Mouse (Mus musculus): ENCODE measurements around the gene Tmem167b. TPM values are rescaled to one million over a fixed set of nuclear protein-coding genes. Genes with fewer than 3 reads are reported as not detected.

The Tmem167b gene
- total and polyA plus RNA-seq, 3 experiments: 2.5 to 46.8 (median 17.8) TPM

DNA sequence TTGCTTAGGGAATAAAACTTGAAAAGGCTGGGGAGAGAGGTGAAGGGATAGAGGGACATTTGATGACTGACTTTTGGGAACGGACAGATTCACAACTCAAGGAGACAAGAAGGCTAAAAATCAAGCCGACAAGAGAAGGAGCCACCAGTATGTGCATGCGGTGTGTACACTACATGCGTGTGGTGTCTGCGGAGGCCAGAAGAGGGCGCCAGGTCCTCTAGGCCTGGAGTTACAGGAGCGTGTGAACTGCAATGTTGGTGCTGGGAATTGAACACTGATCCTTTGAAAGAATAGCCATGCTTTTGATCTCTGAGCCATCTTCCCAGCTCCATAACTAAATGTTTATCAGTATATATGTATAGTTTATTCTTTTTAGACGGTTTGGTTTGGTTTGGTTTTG lies 33.8 kb downstream of the Tmem167b start:
- TF ChIP-seq CTCF (IDR thresholded peaks at IDR 0.05; ENCODE audit: low read depth, low read length) (no peak), POLR2AphosphoS5 (IDR thresholded peaks at IDR 0.05; ENCODE audit: insufficient replicate concordance, low read depth, low read length) (no peak), GATA1 (IDR thresholded peaks at IDR 0.05; ENCODE audit: borderline replicate concordance, low read length) (no peak), GATA2 (IDR thresholded peaks at IDR 0.05; ENCODE audit: borderline replicate concordance, low read depth, low read length) (no peak), TAL1 (conservative IDR thresholded peaks at IDR 0.05; ENCODE audit: low read depth, low read length) (no peak)
- no peak for ATAC-seq (ENCODE audit: extremely low read depth, insufficient number of reproducible peaks, low FRiP score, poor library complexity, severe bottlenecking)

DNA sequence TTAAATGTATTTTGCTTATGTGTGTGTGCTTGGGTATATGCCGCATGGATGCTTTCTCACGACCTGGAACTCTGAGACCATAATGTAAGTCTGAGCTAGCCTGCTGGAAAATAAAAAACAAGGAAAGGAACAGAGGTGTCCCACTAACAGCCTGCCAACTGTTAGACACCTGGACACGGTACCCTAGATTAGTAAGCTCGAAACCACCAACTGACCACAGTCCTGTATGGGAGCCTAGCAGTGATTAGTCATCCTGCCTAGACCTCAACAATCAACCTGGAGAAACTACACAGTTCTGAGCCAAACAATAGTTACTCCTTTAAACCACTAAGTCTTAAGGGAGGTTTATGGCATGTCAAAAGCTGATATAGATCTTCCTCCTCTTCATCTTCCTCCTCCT lies 38.9 kb downstream of the Tmem167b start:
- Histone ChIP-seq H3K27me3 (ENCODE audit: insufficient read depth, low read length) (0 out of 2 replicates have a peak, but pooled peaks cover 3% of the 10 kb centered on the region), H3K9me3 (replicated peaks) (peaks cover under 1% of the 10 kb centered on the region; the same call in 1 of the 2 replicates), H3K4me3 (ENCODE audit: low read depth, low read length) (no peak overlapping the region), H3K36me3 (replicated peaks) (no peaks in the 10 kb centered on the region), H3K4me1 (ENCODE audit: insufficient read depth, low read depth, low read length) (no peaks in the 10 kb centered on the region)
- TF ChIP-seq GATA1 (IDR thresholded peaks at IDR 0.05; ENCODE audit: borderline replicate concordance, low read length) (no peak), POLR2AphosphoS5 (IDR thresholded peaks at IDR 0.05; ENCODE audit: insufficient replicate concordance, low read depth, low read length) (no peak), TAL1 (conservative IDR thresholded peaks at IDR 0.05; ENCODE audit: low read depth, low read length) (no peak), CTCF (IDR thresholded peaks at IDR 0.05; ENCODE audit: low read depth, low read length) (no peak)
- DNase-seq (ENCODE audit: low spot score) (no peak), ATAC-seq (ENCODE audit: extremely low read depth, insufficient number of reproducible peaks, low FRiP score, poor library complexity, severe bottlenecking) (no peak)

More for the DNA sequence above, 33.8 kb downstream of the Tmem167b start:
- Histone ChIP-seq H3K4me3 (ENCODE audit: low read depth, low read length) (no peak overlapping the region), H3K9me3 (replicated peaks) (peaks cover 3% of the 10 kb centered on the region; the same call in 1 of the 2 replicates), H3K4me1 (ENCODE audit: insufficient read depth, low read depth, low read length) (no peaks in the 10 kb centered on the region), H3K27me3 (ENCODE audit: insufficient read depth, low read length) (peaks cover 21% of the 10 kb centered on the region; the same call in 1 of the 2 replicates), H3K36me3 (replicated peaks) (no peaks in the 10 kb centered on the region)
- DNase-seq (ENCODE audit: low spot score): no peak

DNA sequence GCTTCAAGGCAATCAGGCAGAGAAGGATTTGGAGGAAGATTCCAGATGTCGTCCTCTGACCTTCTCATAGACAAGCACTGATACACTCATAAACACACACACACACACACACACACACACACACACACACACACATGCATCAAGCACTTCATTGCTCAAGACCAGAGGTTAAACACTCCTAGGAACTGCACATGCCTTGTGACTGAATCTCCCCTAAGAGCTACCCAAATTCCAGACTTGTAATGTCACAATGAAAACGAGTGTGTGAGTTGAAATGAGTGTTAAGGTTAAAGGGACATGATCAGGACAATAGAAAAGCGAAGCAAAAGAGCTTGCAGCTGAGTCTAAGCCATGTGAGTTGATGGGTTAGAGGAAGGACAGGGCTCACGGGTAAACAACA lies 44.0 kb downstream of the Tmem167b start:
- Histone ChIP-seq H3K27me3 (ENCODE audit: insufficient read depth, low read length) (peaks cover 6% of the 10 kb centered on the region; the same call in 1 of the 2 replicates), H3K4me1 (ENCODE audit: insufficient read depth, low read depth, low read length) (no peaks in the 10 kb centered on the region), H3K9me3 (replicated peaks) (no peaks in the 10 kb centered on the region), H3K4me3 (ENCODE audit: low read depth, low read length) (no peak overlapping the region), H3K36me3 (replicated peaks) (no peaks in the 10 kb centered on the region)
- DNase-seq (ENCODE audit: low spot score) (no peak), ATAC-seq (ENCODE audit: extremely low read depth, insufficient number of reproducible peaks, low FRiP score, poor library complexity, severe bottlenecking) (no peak)
- TF ChIP-seq POLR2AphosphoS5 (IDR thresholded peaks at IDR 0.05; ENCODE audit: insufficient replicate concordance, low read depth, low read length) (no peak), TAL1 (conservative IDR thresholded peaks at IDR 0.05; ENCODE audit: low read depth, low read length) (no peak), GATA1 (IDR thresholded peaks at IDR 0.05; ENCODE audit: borderline replicate concordance, low read length) (no peak), CTCF (IDR thresholded peaks at IDR 0.05; ENCODE audit: low read depth, low read length) (no peak), GATA2 (IDR thresholded peaks at IDR 0.05; ENCODE audit: borderline replicate concordance, low read depth, low read length) (no peak)

DNA sequence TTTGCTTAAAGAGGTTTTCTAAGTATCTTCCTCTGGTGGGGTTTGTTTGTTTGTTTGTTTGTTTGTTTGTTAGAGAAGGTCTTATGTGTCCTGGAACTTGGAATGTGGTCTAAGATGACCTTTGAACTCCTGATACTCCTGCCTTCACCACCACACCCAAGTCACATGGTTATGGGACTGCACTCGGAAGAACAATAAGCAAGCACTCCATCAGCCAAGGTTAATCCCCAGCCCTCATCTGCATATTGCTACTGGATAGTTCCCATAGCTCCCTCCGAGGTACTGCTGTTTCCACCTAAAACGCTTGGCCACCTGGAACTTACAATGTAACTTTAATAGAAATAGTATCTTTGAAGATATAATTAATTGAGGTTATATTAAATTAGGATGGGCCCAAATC lies 48.8 kb downstream of the Tmem167b start:
- Histone ChIP-seq H3K27me3 (ENCODE audit: insufficient read depth, low read length) (peaks cover 15% of the 10 kb centered on the region), H3K4me1 (ENCODE audit: insufficient read depth, low read depth, low read length) (no peaks in the 10 kb centered on the region), H3K4me3 (ENCODE audit: low read depth, low read length) (no peak overlapping the region), H3K9me3 (replicated peaks) (no peaks in the 10 kb centered on the region), H3K36me3 (replicated peaks) (no peaks in the 10 kb centered on the region)
- TF ChIP-seq POLR2AphosphoS5 (IDR thresholded peaks at IDR 0.05; ENCODE audit: insufficient replicate concordance, low read depth, low read length) (no peak), CTCF (IDR thresholded peaks at IDR 0.05; ENCODE audit: low read depth, low read length) (no peak), GATA1 (IDR thresholded peaks at IDR 0.05; ENCODE audit: borderline replicate concordance, low read length) (no peak), GATA2 (IDR thresholded peaks at IDR 0.05; ENCODE audit: borderline replicate concordance, low read depth, low read length) (no peak), TAL1 (conservative IDR thresholded peaks at IDR 0.05; ENCODE audit: low read depth, low read length) (no peak)
- DNase-seq (ENCODE audit: low spot score): no peak
- no peak for ATAC-seq (ENCODE audit: extremely low read depth, insufficient number of reproducible peaks, low FRiP score, poor library complexity, severe bottlenecking)

DNA sequence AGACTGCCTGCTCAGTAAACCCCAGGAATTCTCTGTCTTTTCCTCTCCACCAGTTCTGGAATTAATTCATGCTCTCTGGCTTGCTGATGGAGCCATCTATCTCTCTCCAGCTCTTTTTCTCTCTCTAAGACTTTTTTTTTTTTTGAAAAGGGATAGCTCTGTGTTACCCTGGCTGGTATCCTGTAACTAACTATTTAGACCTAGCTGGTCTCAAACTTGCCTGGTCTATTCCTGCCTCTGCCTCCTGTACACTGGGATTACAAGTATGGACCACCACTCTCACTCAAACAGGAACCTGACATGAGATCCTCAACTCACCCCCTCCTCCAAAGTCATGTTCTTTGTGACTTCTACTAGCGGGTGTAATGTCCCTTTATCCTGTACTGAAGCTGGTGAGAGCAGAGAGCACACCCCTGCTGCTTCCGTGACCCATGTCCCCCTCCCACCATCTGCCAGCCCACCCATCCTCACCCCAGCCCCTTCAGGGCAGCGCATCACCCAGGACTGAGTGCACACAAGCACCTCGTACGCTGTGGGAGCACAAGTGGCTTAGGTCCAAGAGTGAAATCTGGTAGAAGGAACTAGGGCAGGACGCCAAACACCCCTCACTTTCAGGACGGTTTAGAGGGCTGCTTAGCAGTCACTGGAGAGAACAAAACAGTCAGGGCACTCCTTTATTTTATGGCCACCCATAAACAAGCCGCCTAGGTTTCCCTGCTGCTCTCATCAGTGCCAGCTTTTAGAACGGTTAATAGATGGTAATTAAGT lies 51.4 kb downstream of the Tmem167b start:
- Histone ChIP-seq H3K27me3 (ENCODE audit: insufficient read depth, low read length) (peaks cover 20% of the 10 kb centered on the region), H3K4me1 (ENCODE audit: insufficient read depth, low read depth, low read length) (no peaks in the 10 kb centered on the region), H3K36me3 (replicated peaks) (no peaks in the 10 kb centered on the region), H3K4me3 (ENCODE audit: low read depth, low read length) (no peak overlapping the region), H3K9me3 (replicated peaks) (no peaks in the 10 kb centered on the region)
- TF ChIP-seq GATA1 (IDR thresholded peaks at IDR 0.05; ENCODE audit: borderline replicate concordance, low read length): no peak
- no peak for TF ChIP-seq TAL1 (conservative IDR thresholded peaks at IDR 0.05; ENCODE audit: low read depth, low read length)
- TF ChIP-seq CTCF (IDR thresholded peaks at IDR 0.05; ENCODE audit: low read depth, low read length): no peak
- no peak for TF ChIP-seq GATA2 (IDR thresholded peaks at IDR 0.05; ENCODE audit: borderline replicate concordance, low read depth, low read length)
- no peak for TF ChIP-seq POLR2AphosphoS5 (IDR thresholded peaks at IDR 0.05; ENCODE audit: insufficient replicate concordance, low read depth, low read length)
- ATAC-seq (ENCODE audit: extremely low read depth, insufficient number of reproducible peaks, low FRiP score, poor library complexity, severe bottlenecking) (no peak), DNase-seq (ENCODE audit: low spot score) (no peak)

DNA sequence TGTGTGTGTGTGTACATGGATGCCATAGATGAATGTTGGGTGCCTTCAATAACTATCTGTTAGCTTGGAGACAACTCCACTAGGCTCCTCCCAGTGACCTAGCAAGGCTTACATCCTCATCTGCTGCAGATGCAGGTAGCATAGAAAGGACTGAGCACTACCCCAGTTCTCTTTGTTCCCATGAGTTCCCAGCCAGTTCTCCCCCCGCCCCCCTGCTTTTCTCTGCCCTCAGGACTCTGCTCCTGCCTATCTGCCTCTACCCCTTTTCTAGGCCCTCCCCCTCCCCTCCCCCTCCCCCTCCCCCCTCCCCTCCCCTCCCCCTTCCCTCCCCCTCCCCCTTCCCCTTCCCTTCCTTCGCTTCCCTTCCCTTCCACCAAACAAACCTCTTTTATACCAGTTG lies 52.1 kb downstream of the Tmem167b start:
- Histone ChIP-seq H3K36me3 (replicated peaks) (no peaks in the 10 kb centered on the region), H3K9me3 (replicated peaks) (no peaks in the 10 kb centered on the region), H3K27me3 (ENCODE audit: insufficient read depth, low read length) (peaks cover 23% of the 10 kb centered on the region), H3K4me1 (ENCODE audit: insufficient read depth, low read depth, low read length) (no peaks in the 10 kb centered on the region), H3K4me3 (ENCODE audit: low read depth, low read length) (no peak overlapping the region)
- ATAC-seq (ENCODE audit: extremely low read depth, insufficient number of reproducible peaks, low FRiP score, poor library complexity, severe bottlenecking): no peak
- no peak for TF ChIP-seq TAL1 (conservative IDR thresholded peaks at IDR 0.05; ENCODE audit: low read depth, low read length)
- TF ChIP-seq GATA2 (IDR thresholded peaks at IDR 0.05; ENCODE audit: borderline replicate concordance, low read depth, low read length): no peak
- TF ChIP-seq POLR2AphosphoS5 (IDR thresholded peaks at IDR 0.05; ENCODE audit: insufficient replicate concordance, low read depth, low read length): no peak
- TF ChIP-seq CTCF (IDR thresholded peaks at IDR 0.05; ENCODE audit: low read depth, low read length): no peak
- TF ChIP-seq GATA1 (IDR thresholded peaks at IDR 0.05; ENCODE audit: borderline replicate concordance, low read length): no peak
- no peak for DNase-seq (ENCODE audit: low spot score)
